Mouse (Mus musculus): Measurements from ENCODE around the gene Tomm40. TPM values are rescaled to one million over a fixed set of nuclear protein-coding genes. Genes with fewer than 3 reads are reported as not detected.

Gene Tomm40
- total RNA-seq, 2 experiments from 2014 or later, result 12.6 to 17.0 TPM

DNA sequence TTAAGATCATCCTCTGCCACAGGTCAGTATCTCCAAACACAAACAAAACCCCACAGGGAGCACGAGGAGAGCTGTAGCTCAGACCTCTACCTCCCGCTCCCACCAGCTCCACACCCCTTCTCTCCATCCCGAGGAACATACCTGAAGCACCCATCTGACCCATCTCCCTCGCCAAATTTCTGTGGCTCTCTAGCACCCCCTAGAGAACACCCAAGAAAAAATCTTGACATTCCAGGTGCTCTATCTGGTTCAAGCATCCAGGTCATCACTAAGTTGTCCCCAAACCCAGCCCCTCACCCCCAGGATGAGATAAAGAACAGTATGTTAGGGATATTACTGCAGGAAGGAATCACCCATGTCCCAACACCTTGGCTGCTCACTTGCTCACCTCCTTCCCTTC is 2.0 kb downstream of the Tomm40 start:
- ATAC-seq (ENCODE audit: poor library complexity, severe bottlenecking), result no peak

DNA sequence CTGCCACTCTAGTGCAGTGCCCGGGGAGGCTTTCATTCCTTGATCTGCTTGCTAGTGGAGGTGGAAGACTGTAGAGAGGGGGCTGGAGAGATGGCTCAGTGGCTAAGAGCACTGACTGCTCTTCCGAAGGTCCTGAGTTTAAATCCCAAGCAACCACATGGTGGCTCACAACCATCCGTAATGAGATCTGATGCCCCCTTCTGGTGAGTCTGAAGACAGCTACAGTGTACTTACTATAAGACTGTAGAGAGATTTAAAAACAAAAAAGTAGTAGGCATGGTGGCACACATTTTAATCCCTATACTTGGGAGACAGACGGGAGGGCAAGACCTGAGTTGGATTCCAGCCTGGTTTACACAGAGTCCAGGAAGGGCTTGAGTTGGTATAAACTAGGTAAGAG is 2.8 kb downstream of the Tomm40 start:
- ATAC-seq (ENCODE audit: poor library complexity, severe bottlenecking), result no peak

DNA sequence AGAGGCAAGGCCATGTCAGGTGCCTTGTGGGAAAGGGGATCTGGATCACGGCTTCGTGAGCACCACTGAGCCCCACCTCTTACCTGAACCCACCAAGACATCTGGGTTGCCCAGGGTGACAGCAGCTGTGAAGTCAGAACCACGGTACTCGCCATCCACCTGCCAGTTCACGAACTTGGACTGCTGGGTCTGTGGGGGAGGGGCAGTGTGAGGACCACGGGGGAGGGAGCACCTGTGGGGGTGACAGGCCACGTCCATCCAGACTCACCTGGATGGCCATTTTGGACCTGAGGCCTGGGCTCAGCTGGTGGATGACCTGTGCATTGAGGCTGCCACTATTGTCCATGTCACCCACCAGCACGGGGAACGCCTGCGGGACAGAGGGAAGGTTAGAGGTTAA is 4.6 kb downstream of the Tomm40 start:
- ATAC-seq (ENCODE audit: poor library complexity, severe bottlenecking), result no peak

DNA sequence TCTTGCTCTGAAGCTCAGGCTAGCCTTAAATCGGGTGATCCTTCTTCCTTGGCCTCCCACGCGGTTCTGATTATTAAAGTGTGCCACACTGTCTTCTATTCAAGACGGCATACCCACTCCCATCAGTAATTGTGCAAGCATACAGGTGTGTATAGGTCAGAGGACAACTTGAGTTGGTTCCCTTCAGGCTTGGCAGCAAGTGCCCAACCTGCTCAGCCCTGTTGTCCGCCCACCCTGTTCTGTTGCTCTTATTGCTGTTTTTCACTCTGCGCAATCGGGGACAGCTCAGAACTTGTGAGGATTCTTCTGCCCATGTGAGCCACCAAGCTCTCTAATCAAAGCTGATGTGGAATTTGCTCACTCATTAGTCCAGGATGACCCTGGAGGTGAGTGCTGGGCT is 10.0 kb downstream of the Tomm40 start:
- ATAC-seq (ENCODE audit: poor library complexity, severe bottlenecking), result no peak

DNA sequence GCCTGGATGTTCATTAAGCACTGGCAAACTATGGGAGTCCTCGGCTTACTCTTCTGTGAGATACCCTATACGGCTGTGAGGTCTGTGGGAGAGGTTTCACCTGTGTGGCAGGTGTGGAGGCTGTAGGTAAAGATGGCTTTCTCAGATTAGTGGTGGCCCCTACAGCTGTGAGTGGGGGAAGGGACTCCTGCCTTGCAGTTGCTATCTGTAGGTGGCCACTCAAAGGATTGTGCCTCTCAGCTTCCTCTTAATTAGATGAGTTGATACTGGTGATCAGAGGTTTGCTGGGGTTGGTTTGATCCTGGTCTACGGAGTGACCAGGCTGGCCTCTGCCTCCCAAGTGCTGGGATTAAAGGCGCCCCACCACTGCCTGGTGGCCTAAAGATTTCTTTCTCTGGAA is 10.8 kb downstream of the Tomm40 start:
- ATAC-seq (ENCODE audit: poor library complexity, severe bottlenecking), result no peak

DNA sequence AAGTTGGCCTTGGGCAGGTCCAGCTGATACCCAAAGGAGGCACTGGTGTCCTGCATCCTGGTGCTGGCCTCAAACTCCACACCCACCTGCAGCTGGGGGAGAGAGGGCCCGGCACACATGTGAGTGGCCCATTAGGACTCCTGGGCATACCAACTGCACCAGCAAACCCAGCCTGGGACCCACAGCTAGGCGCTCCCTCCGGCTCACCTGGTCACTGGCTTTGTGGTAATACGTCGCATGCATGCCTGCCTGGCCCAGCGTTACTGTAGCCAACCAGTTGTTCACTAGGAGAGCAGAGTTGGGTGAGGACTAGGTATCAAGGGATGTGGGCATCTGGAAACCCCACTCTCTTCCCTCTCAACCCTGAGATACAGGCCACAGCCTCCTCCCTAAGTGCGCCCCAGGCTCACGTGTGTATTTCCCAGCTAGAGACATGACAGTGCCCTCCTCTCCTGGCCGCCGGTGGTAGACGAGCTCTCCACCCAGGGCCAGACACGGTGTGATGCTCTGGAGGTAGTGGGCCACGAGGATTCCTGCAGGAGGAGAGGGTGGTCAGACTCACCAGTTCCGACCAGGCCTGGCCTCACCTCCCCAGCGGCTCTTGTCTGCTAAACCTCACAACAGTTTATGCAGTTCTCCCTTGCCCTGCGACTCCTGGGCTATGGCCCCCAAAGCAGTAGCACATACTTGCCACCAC is 12.2 kb downstream of the Tomm40 start:
- ATAC-seq (ENCODE audit: poor library complexity, severe bottlenecking), result no peak

DNA sequence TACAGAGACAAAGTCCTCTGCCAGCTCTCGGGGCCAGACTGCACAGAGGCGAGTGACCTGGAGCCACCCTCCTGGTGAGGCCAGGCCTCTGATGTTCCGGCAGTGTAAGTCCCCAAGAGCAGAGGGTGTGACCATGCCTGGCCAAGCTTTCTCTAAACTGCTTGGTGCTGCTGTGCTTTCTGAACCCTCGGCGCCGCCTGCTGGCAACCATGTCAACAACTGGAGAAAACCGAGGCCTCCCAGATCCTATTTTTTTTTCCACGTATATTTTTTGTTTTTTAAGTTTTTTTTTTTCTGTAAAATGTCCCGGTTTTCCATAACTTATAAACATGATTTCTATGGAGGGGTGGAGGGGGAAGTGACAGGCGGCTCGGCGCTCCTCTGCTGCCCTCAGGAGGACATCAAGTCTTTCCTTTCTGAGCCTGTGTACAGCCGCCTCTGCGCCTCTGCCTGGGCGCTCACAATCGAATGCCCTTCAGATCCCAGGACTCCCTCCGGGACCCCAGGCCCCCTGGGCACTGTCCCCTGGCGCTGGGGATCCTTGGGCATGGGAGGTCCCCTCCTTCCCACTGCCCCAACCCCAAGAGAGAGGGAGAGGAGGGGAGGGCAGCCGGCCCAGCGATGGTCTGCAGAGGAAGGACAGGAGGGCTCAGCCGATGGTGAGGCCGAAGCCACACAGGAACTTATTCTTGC is 14.0 kb downstream of the Tomm40 start:
- peak; percentile 70 for ATAC-seq (ENCODE audit: poor library complexity, severe bottlenecking)

DNA sequence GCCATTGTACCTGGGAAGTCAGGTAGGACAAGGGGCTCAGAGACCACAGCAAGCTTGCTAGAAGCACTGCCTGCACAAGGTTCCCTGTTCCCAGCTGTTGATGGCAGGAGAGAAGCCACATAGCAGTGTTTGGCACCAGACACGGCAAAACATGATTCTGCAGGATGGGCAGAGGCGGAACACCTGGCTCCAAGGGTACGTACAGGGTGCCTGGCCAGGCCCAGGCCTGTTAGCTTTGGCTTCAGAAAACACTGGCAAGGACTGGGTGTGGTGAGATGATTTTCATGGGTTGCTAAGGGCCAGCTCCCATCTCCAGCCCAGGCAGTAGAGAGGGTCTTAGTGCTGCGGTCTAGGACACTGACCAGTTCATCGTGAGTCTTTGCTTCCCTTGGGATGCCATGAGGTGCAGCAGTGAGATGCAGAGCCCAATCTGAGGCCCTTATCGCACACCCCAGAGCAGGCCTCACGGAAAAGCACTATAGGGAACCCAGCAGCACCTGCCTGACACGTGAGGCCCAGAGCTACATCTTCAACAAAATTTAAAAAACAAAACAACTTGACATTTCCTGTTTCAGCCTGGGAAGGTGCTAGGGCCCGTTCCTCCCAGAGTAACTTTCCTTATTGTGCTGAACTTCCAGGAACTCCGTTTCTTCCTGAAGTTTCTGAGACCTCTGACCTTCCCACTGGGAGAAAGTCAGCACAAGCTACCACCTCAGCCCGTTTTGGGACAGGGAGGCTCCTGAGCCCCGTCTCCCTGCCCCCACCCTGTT is 14.8 kb downstream of the Tomm40 start:
- ATAC-seq (ENCODE audit: poor library complexity, severe bottlenecking), result no peak

DNA sequence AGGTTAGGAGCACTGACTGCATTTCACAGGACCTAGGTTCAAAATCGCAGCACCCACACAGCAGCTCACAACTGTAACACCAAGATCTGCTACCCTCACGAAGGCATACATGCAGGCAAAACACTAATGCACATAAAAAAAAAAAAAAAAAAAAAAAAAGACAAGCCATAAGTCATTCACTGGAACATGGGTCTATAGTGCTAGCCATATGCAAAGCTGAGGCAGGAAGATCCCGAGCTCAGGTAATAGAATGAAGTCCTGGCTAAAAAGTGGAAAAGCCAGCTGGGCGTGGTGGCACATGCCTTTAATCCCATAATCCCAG is 15.4 kb downstream of the Tomm40 start:
- ATAC-seq (ENCODE audit: poor library complexity, severe bottlenecking), result no peak

DNA sequence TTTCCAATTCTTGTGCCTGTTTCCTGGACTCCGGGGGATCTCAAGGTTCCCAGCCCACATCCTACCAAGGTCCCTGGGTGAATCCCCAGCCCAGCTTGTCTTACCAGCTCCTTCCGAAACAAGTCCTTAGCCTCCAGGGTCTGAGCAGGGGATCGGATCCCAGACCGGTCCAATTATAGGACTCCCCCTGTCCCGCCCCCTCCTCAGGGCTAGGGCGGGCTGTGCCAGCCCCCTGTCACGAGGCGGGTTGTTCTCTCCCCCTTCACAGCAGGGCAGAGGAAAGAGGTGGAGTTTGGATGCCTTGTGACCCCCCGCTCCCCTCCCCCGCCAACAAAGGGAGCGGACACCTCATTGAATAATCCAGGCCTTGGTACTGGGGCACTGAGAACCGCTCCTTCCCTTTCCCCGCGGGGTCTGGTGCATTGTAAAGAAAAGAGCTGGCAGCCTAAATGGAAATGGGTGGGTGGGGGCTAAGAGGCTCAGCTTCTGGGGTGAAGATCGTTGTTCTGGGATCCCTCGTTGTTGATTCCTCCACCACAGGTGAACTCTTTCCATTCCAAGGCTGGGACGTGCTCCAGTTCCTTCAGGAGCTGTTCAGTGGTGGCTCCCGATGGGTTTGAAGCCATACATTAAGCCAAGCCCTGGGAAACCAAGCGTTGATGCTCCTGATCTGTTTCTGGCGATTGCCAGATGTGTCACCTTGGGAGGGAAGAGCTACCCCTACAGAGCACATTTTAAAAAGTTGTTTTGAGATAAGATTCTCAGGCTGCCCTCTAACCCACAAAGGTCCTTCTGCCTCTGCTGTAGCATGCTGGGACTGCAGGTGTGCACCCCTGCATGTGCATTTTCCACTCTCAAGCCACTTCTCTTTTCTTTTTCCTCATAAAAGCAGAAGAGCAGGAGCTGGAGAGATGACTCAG is 16.1 kb downstream of the Tomm40 start, which contains the start of gene Apoe:
Gene Apoe, minus strand, starts transcription at position 282 of the 920 bp plus-strand sequence.
- peak; percentile 70 for ATAC-seq (ENCODE audit: poor library complexity, severe bottlenecking)

DNA sequence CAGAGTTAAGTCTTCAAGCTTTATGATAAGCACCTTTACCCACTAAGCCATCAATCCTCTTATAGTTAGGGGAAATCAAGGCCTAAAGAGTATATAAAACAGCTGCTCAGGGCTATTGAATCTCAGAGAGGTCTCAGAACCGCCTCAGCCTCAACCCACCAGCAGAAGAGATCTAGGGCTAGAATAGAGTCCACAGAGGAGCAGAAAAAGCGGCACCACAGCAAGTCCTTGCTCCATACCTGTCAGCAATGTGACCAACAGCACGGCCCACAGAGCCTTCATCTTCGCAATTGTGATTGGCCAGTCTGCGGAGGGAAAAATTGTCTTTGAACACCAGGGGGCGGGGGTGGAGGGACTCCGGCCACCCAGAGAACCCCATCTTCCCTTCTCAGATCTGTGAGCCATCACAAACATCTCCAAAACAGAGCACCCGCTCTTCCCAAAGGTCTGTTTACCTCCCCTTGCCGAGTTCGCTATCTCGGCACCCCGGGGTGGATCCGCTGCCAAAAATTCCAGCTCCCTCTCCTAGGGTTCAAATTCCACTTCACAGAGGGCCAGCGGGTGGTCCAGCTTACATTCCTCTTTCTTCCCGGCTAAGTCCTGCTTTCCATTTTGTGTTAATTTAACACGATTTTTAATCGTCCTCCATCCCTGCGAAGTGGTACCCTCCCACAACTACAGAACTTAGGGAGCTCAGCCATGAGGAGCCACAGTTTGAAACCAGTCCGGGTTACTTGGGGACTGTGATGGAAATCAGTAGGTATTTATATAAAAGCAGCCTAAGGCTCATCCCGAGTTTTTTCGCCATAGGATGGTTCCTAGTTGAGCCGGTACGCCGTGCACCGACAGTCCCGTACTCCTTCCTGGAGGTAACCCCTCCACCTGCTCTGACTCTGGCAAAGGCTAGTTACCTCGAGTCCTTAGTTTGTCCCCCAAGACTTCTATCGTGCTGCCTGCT is 17.0 kb downstream of the Tomm40 start:
- 0 out of 2 replicates have a peak, but pooled peaks have one; percentile 14 for ATAC-seq (ENCODE audit: poor library complexity, severe bottlenecking)

DNA sequence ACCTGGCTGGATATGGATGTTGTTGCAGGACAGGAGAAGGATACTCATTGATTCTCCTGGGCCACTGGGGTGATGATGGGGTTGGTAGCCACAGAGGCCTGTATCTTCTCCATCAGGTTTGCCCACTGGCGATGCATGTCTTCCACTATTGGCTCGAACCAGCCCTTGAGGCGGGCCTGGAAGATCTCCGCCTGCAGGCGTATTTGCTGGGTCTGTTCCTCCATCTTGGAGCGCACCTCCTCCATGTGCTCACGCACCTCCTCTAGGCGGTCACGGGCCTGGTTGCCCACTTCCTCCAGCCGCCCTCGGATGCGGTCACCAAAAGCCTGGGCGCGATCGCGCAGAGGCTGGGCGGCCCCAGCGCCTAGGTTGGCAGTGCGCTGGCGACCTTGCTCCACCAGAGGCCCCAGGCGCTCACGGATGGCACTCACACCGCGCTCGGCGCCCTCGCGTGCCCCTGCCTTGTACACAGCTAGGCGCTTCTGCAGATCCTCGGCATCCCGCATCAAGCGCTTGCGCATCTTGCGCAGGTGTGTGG is 18.8 kb downstream of the Tomm40 start:
- no peak for ATAC-seq (ENCODE audit: poor library complexity, severe bottlenecking)

DNA sequence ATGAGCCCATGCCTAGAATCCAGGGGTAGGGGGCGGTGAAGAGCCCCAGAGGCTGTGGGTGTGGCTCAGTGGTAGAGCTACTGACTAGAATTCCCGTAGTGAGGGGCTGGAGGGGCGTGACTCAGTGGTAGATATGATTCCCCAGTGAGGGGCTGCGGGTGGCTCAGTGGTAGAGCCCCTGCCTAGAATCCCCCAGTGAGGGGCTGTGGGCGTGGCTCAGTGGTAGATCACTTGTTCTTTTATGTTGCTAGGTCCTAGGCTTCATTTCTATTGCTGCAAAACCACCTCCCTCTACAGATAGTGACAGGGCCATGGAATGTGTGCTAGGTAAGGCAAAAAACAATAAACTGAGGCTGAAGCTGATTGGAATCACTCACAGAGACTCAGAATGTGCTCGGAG is 19.4 kb downstream of the Tomm40 start:
- ATAC-seq (ENCODE audit: poor library complexity, severe bottlenecking), result no peak

DNA sequence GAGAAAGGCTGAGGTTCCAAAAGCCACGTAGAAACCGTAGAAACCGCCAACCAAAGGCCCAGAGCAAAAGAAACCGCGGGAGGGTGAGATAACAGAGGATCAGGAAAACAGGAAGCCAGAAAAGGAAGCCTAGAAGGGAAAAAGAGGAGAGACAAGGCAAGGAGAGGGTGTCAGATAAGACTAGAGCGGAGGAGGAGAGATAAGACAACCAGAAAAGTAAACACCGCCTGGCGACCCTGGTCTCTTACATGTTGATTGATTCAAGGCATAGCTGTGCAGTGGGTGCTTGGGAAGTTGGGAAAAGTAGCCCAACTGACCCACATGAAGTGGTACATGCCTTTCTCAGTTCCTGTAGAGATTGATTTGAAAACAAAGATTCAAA is 20.0 kb downstream of the Tomm40 start:
- no peak for ATAC-seq (ENCODE audit: poor library complexity, severe bottlenecking)

DNA sequence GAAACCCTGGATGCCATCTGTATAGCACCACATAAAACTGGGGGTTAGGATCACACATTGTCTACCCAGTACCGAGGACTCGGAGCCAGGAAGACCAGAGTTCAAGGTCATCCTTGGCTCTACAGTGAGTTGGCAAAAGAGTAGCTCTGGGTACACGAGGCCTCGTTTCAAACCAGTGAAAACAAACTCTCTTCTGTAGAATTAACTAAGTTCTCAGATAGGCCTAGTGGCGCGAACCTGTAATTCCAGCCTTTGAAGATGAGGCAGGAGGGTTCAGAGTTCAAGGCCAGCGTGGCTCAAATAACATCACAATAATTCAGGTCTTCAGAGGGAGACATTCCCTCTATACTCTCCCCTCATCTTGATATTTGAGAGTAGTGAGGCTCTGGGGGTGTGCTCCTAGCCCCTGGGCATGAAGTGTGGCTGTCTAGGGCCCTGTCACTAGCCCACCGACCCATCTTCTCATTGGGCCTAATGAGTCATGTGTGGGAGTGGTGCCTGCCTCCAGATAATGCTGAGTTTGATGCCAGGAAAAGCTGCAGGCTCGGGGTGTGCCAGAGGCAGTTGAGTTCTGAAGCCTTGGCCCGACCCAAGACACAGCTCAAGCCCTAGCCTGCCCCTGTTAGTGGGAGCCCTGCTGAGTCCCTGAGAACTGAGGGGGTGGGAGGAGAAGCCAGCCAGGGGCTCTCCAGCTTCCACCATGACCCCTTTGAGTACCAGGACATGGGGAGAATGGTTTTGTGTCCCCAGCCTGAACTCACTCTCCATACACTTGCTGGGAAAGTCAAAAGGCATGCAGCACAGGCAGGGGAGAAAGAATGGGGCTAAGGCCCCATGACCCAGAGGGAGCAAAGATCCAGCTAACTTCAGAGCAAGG is 20.7 kb downstream of the Tomm40 start:
- ATAC-seq (ENCODE audit: poor library complexity, severe bottlenecking), result no peak

DNA sequence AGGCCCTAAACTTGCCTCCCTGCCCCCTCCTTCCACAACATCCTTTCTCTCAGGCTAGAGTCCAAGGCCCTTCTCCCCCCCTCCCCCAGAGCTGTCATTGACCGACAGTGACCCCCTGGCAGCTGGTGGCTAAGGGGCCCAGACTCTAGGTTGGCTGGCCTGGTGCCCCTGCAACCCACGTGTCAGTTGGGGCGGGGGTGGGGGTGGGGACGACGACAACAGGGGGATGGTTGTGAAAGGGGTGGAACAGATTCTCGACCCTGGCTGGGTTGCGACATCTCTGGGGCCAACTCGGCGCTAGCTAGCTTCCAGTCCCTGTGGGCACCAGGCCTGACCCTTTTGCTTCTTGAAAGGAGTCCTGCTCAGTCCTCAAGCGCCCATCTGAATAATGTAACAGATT is 21.8 kb downstream of the Tomm40 start:
- ATAC-seq (ENCODE audit: poor library complexity, severe bottlenecking), result peak; percentile 86

DNA sequence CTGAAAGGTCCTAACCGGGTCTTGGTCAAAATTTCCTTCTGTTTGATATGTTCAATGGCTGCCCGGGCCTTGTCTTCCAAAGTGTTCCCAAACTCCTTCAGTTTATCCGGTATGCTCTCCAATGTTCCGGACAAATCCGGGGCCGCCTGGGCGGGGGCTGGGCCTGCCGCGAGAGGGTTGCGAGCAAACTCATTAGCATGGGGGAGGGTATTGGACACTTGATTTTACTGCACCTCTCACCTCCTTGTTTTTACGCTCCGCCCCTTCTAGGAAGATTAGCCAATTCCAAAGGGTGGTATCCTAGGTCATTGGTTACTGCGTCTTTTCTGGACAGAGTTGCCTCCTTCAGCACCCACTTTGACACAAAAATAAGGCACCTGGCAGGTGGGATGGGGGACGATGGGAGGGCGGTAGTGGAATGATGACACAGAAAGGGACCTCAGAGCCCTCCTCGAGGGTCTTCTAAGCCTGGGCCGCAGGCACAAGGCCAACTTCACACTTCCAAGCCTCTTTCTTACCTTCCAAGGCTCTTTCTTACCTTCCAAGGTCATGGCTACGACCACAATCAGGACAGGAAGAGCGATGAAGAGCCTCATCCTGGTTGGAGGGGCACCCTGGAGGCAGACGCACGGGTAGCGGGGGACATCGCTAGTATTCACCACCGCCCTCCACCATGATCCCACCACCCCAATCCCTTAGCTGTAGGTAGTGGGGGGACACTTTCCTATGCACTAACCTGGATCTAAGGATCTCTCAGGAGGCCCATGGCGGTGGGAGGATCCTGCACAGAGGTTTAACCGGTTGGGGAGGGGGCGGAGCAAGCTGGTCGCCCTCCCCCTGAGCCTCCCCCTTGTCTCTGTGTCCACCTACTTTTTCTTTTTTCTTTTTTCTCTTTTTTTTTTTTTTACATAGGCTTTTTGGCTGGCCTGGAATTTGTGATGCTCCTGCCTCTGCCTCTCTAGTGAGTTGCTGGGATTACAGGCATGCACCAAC is 23.1 kb downstream of the Tomm40 start, which contains the start of gene Apoc1:
Gene Apoc1, minus strand, starts transcription at position 788 of the 993 bp plus-strand sequence.
- no peak for ATAC-seq (ENCODE audit: poor library complexity, severe bottlenecking)
